Mouse (Mus musculus): ENCODE data around the gene Mgat2. TPM values are rescaled to one million over a fixed set of nuclear protein-coding genes. Genes with fewer than 3 reads are reported as not detected.

Mgat2 gene
- total RNA-seq, 2 experiments from 2014 or later: 27.4 to 29.6 TPM

DNA sequence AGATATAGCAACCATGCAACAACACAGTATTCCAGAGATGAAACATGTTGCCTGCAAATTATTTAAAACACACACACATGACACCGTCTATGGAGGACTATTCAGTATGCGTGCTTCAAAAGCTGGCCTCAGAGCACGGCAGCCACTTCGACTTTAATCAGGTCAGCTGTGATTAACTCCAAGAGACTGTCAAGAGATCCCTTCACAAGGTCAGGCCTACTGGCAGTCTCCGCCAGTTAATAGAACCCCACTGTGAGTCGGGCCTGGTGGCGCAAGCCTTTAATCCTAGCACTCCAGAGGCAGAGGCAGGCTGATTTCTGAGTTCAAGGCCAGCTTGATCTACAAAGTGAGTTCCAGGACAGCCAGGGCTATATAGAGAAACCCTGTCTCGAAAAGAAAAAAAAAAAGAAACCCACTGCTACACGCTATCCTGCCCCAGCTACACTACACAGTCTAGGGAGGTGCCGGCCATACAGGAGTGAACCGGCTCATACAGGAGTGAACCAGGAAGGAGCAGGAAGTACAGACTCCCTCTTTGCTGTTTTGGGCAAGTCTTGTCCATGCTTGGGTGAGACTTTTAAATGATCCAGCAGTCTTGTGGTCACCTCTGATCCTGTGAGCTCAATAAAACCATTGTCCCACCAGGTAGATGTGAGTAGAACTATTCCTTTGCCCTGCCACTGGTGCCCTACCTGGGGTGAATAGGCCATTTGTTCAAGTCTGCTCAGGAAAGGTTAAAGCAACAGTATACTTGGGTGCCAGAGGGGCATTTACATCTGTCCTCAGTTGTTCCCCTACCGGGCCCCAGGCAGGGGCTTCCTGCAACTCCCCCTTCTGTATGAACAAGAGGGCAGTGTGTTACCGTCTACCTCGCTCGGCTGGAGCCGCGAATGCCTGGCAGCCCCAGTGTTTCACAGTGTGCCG, 26.4 kb downstream of the Mgat2 start:
- no peak for DNase-seq (ENCODE audit: extremely low spot score in 1 of 2, low spot score in 1 of 2)

DNA sequence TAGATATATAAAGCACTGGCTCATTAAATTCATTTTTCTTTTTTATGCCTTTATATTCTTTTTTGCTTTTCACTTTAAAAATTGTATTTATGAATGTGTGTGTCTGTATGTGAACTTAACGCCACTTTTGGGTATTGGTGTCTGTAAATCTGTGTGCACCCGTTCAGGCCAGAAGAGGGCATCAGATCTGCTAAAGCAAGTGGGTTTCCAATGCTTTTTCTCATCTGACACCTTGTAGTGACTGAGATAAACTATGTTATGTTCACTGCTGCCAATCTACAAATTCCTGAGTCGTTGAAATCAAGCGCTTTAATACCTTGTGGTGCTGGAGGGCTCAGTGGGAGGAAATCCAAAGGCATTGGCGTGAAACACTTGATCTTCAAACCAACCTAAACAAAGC, 27.1 kb downstream of the Mgat2 start:
- no peak for DNase-seq (ENCODE audit: extremely low spot score in 1 of 2, low spot score in 1 of 2)

DNA sequence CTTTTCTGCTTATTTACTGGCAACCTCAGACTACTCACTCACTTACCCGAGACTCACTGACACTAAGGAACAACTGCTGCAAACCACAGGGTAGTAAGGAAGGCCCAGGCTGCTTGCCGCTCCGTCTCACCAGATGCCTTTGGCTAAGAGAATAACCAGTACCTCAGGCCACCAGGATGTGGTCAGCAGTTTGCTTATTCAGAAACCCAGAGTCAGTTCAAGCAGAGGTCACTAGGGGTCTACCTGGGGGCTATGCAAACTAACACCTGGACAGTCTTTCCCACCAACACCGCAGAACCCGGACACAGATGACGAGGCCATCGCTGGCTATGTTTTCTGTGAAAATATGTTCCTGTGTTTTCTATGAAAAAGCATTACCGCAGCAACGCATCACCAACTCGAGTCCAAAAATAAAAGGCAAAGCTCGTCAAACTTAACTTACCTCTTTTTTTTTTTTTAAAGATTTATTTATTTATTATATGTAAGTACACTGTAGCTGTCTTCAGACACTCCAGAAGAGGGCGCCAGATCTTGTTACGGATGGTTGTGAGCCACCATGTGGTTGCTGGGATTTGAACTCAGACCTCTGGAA, 29.3 kb downstream of the Mgat2 start:
- DNase-seq (ENCODE audit: extremely low spot score in 1 of 2, low spot score in 1 of 2): no peak

DNA sequence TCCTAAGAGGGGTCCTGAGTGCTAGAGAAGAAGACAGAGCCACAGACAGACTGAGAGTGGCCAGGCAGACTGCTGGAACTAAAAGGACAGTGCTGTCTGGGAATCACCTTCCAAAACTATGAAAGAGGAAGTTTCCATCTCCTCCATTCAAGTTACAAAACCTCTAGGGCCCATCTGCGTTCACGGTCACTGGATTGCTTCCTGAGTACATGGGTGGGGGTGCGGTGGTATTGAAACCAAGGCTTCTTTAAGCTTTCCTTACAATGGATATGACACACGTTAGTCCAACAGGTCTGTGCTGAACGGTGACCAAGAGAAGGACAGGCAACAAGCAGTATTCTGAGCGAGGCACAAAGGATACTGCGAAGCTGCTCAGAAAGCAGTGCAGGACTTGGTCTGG, 30.4 kb downstream of the Mgat2 start:
- no peak for DNase-seq (ENCODE audit: extremely low spot score in 1 of 2, low spot score in 1 of 2)

DNA sequence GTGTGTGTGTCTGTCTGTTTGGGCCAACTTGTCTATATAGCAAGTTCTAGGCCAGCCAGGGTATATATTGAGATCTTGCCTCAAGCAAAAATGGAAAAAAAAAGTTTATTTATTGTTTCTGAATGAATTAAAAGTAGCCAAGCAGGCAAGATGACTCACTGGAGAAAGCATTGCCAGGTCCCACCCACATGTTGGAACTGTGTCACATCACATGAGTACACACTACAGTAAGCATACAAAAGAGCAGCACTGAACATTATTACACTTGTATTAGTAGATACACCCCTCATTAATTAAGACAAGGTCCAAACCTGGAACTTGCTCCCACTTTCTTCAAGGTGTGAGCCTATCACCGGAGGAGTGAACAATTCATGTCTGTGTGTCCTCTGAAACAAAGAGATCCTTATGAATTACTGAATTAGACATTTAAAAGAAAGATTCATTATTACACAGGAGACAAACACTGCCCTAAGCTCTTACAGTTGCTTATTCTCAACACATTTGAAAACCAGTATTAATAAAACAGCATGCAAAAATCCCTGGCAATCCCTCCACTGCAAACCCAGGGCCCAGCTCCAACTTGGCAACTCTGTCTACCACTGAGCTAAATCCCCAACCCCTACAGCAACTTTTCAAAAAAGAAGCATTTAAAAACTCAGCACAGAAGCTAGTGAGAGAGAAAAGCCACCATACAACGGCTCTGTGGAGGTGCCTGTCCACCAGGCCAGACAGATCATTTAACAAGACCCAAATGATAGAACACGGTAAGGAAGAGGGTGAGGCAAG, 31.2 kb downstream of the Mgat2 start:
- peak; percentile 19 to 54 for DNase-seq (ENCODE audit: extremely low spot score in 1 of 2, low spot score in 1 of 2)

DNA sequence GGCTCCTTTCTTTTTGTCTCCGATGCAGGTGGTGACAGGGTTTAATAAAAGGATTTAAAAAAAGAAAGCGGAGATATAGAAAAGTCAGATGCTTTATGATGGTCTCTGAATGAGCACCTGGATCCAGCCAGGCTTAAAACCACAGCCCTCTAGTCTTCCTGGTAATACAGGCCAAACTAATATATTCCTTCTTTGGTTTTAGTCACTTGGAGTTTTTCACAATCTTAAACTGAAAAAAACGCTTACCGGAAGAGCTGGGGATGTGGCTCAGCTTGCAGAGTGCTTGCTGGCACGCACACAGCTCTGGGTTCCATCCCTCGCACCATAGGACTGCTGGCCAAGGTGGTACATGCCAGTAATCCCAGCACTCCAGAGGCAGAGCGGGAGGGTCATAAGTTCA, 32.6 kb downstream of the Mgat2 start:
- DNase-seq (ENCODE audit: extremely low spot score in 1 of 2, low spot score in 1 of 2): no peak

DNA sequence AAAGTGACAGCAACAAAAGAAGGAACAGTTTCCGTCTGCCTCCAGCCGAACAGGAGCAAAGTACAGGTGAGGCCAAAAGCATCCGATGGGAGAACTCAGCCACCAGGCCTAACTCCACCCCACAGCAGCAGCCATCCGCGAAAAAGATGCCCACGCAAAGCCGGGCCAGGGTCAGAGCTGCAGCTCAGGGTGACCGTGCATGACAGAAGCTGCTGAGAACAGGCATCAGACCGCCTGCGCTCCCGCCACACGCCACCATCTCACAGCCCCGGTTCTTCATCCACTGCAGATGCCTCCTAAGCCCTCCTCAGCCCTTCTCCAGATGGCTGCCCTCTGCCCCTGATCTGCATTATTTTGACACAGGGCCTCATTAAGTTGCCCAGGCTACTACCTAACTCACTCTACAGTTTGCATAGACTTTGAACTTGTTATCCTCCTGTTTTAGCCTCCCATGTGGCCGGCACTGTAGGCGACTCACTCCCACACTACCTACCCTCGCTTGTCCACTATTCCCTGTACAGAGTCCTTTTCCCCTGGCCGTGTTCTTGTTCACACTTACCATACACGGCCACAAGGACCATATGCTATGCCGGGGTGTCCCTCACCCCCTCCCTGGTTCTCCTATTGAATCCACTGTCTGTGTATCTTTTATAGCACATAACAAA, 36.8 kb downstream of the Mgat2 start:
- DNase-seq (ENCODE audit: extremely low spot score in 1 of 2, low spot score in 1 of 2): no peak

DNA sequence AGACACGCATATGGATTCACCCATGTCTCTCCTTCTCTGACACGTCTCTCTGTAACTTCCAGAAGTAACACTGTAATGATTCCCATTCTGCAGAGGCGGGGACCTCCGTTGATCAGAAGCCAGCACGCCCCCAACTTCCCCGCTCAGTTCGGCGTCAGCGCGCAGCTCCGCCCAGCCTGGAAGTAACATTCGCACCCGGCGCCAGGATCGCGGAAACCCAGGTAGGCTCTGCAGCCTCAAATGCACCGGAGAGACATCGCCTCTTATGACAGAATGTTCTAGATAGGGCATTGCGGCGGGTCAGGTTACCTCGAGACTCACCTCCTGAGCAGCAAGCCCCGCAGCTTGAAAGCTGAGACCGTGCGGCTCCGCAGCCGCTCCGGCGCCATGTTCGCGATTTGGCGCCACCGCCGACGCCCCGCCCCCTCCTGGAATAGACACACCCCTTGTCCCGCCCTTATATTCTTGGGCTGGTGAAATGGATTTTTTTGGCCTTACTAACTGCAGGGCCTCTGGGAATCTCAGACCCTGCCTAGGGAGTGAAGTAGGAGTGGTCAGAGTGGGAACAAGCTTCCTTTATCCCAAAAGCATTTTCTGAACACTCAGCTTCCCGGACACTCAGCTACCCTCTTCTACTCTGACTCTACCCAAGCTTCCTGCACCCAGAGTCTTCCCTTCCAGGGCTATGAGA, 44.0 kb downstream of the Mgat2 start, which contains the start of gene Pole2:
Gene Pole2, minus strand, starts transcription at position 420 of the 691 bp plus-strand sequence.
- DNase-seq (ENCODE audit: extremely low spot score in 1 of 2, low spot score in 1 of 2): peak; percentile 78 to 81

DNA sequence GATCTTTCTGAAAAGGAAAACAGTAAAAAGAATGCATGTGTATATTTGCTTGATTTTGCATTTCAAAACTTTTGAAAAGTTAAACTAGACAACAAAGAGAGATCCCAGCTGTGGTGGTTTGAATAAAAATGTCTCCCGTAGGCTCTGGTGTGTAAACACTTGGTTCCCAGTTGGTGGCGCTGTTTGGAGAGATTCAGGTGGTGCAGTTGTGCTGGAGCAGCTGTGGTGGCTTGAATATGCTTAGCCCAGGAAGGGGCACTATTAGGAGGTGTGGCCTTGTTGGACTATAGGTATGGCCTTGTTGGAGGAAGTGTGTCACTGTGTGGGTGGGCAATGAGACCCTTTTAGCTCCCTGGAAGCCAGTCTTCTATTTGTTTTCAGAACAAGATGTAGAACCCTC, 45.3 kb downstream of the Mgat2 start:
- no peak for DNase-seq (ENCODE audit: extremely low spot score in 1 of 2, low spot score in 1 of 2)

DNA sequence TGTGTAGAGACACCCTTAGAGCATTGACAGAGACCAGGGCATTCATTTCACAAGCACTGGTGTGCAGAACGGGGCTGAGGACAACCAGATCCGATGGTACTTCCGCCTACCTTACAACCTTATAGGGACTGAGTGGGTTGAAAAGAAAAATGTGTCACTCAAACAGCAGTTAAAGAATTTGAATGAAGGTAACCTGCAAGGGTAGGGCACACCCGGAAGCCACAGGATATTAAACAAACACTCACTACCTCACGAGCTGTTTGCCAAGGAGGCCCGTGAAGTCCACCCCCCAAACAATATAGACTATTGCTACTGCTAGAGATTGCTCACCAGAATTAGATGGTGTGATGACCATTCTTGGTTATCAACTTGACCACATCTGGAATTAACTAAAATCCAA, 51.8 kb downstream of the Mgat2 start:
- no peak for DNase-seq (ENCODE audit: extremely low spot score in 1 of 2, low spot score in 1 of 2)

Small RNA genes lying within 50 kb of the gene (microRNA-seq; reads per million reads assigned to microRNA genes)
- gene Gm47287 (0 reads per million in 2 experiments), gene Gm47295 (0.74 to 3.2 reads per million in 2 experiments)

Other genes starting within 250 kb of the Mgat2 start
- 1,000 to 10,000 TPM; 1,032 to 1,201 TPM for gene Rps29, start 25.0 kb upstream of the Mgat2 start, total RNA-seq (2021)
- not detected for gene Lrr1, start 15.3 kb upstream of the Mgat2 start, total RNA-seq (2021)
- gene Rpl36al, start 74 bp upstream of the Mgat2 start, total RNA-seq (2021): 100 to 1,000 TPM; 177 to 208 TPM
- 1 to 10 TPM; 3.4 to 7.7 TPM for gene Gm49383, start 12.9 kb downstream of the Mgat2 start, total RNA-seq (2021)
- gene Dnaaf2, start 14.3 kb downstream of the Mgat2 start, total RNA-seq (2021): 1 to 10 TPM; 1.9 to 2.1 TPM
- 1 to 10 TPM; 3.4 to 3.8 TPM for gene Gm49384, start 20.1 kb downstream of the Mgat2 start, total RNA-seq (2021)
- gene Pole2, start 44.0 kb downstream of the Mgat2 start, total RNA-seq (2021): 1 to 10 TPM in 1 of 2 experiments, under 1 TPM in 1; 0.27 to 1.4 TPM
- 10 to 100 TPM; 15.2 to 18.4 TPM for gene Klhdc1, start 57.0 kb downstream of the Mgat2 start, total RNA-seq (2021)
- gene Klhdc2, start 112.5 kb downstream of the Mgat2 start, total RNA-seq (2021): 100 to 1,000 TPM; 116 to 127 TPM
- 10 to 100 TPM; 41.3 to 43.3 TPM for gene Nemf, start 173.0 kb downstream of the Mgat2 start, total RNA-seq (2021)
- 10 to 100 TPM; 49.1 to 50.3 TPM for gene Arf6, start 188.0 kb downstream of the Mgat2 start, total RNA-seq (2021)
- gene Gm9887, start 188.3 kb downstream of the Mgat2 start, total RNA-seq (2021): 1 to 10 TPM; 1.1 to 1.3 TPM